Mouse (Mus musculus) liver, postnatal 0 days (tissue): ENCODE data around the gene Grap. TPM values are rescaled to one million over a fixed set of nuclear protein-coding genes. Genes with fewer than 3 reads are reported as not detected.
A peak's percentile ranks its signal among the peaks of the same experiment; 100 is the strongest.

Source experiments
- ATAC-seq: fragments of 200-750 bp; cut with Nextera tagmentation; 2 replicates; pipeline ENCODE4 v1.8.0; 2017; ENCODE audit warnings: mild to moderate bottlenecking, moderate library complexity
- DNase-seq: peaks from one replicate; pipeline ENCODE4 v3.0.0-alpha.2; 2016
- H3K27ac ChIP-seq: fragments of 300-500 bp; sonication (generic); 2 replicates; pipeline ENCODE4 v1.5.1; 2014; ENCODE audit warnings: antibody characterized with exemption, moderate library complexity, mild to moderate bottlenecking, low read depth
- H3K27me3 ChIP-seq: fragments of 300-500 bp; sonication (generic); 2 replicates; pipeline ENCODE4 v1.6.1; 2014; ENCODE audit warnings: low read length, control low read depth, mixed read lengths; ENCODE audit not compliant: insufficient read depth
- H3K36me3 ChIP-seq: fragments of 300-500 bp; sonication (generic); replicated peaks from 2 replicates; pipeline ENCODE4 v1.6.1; 2014; ENCODE audit warnings: mild to moderate bottlenecking, control low read depth, low read length, moderate library complexity, mixed read lengths; ENCODE audit not compliant: insufficient read depth
- H3K4me1 ChIP-seq: fragments of 300-500 bp; sonication (generic); 2 replicates; pipeline ENCODE4 v1.6.1; 2014; ENCODE audit warnings: antibody characterized with exemption, mild to moderate bottlenecking, control low read depth; ENCODE audit not compliant: insufficient read depth
- H3K4me2 ChIP-seq: fragments of 300-500 bp; sonication (generic); 2 replicates; pipeline ENCODE4 v1.6.1; 2014; ENCODE audit warnings: low read depth, mild to moderate bottlenecking, low read length, moderate library complexity, mixed read lengths
- H3K4me3 ChIP-seq: fragments of 300-500 bp; sonication (generic); 2 replicates; pipeline ENCODE4 v1.5.1; 2014; ENCODE audit warnings: low read depth, low read length
- H3K9ac ChIP-seq: fragments of 300-500 bp; sonication (generic); replicated peaks from 2 replicates; pipeline ENCODE4 v1.6.1; 2014; ENCODE audit warnings: mild to moderate bottlenecking, moderate library complexity
- H3K9me3 ChIP-seq: fragments of 300-500 bp; sonication (generic); 2 replicates; pipeline ENCODE4 v1.6.1; 2016; ENCODE audit warnings: mild to moderate bottlenecking, control low read depth, low read length, mixed read lengths
- CTCF ChIP-seq: sonication (generic); IDR thresholded peaks from 2 replicates; pipeline ENCODE4 v1.5.1; 2016; ENCODE audit warnings: antibody characterized with exemption, low read depth
- EP300 ChIP-seq: IDR thresholded peaks from 2 replicates; pipeline ENCODE4 v1.6.1; 2016; ENCODE audit warnings: antibody characterized with exemption, low read depth, mild to moderate bottlenecking
- WGBS: fragments of 180-500 bp; shearing (Covaris S2); extraction: QIAGEN DNeasy Blood & Tissue Kit; methylation state at CpG from one replicate; pipeline ENCODE4 v1.1.7; 2014; ENCODE audit not compliant: insufficient replicate concordance; 5-methylcytosine and 5-hydroxymethylcytosine counted together
- polyA plus RNA-seq: library from polyadenylated mRNA; unstranded; fragments of >200 nt; fragmentation: Nextera tagmentation; extraction: Ambion mirVana; gene quantifications from 2 replicates; pipeline ENCODE4 v1.2.1, GENCODE M21; 2015

Grap gene
- polyA plus RNA-seq, 1 experiment from 2014 or later, result 6.7 TPM

GRCm38 (mm10) chr11:61713157-61713855 is 60.2 kb downstream of the Grap start:
- Histone ChIP-seq H3K9me3 (no peaks in the 10 kb centered on the region), H3K4me1 (no peaks in the 10 kb centered on the region), H3K9ac (no peak overlapping the region), H3K4me2 (no peak overlapping the region), H3K4me3 (no peak overlapping the region), H3K27ac (no peak overlapping the region), H3K36me3 (no peaks in the 10 kb centered on the region), H3K27me3 (no peaks in the 10 kb centered on the region)
- no peak for DNase-seq
- TF ChIP-seq CTCF (no peak), EP300 (no peak)
- no peak for ATAC-seq
- 64% methylated on average over 15 of the region's 15 CpGs for WGBS

GRCm38 (mm10) chr11:61714346-61715117 is 61.5 kb downstream of the Grap start:
- H3K4me1 ChIP-seq, result no peaks in the 10 kb centered on the region
- ATAC-seq (peak; percentile 87), DNase-seq (peak; percentile 75)
- no peaks in the 10 kb centered on the region for H3K27me3 ChIP-seq
- H3K4me2 ChIP-seq, result no peak overlapping the region
- H3K36me3 ChIP-seq, result no peaks in the 10 kb centered on the region
- H3K27ac ChIP-seq, result no peak overlapping the region
- no peak overlapping the region for H3K4me3 ChIP-seq
- TF ChIP-seq EP300 (no peak), CTCF (peak; percentile 97)
- 33% methylated on average over 11 of the region's 11 CpGs for WGBS
- H3K9me3 ChIP-seq, result no peaks in the 10 kb centered on the region
- no peak overlapping the region for H3K9ac ChIP-seq

- no peak overlapping the region for H3K4me3 ChIP-seq
- WGBS, result 57% methylated on average over 6 of the region's 6 CpGs
- H3K9me3 ChIP-seq, result no peaks in the 10 kb centered on the region
- ATAC-seq, result peak; percentile 28; the same call in 1 of the 2 replicates
- no peaks in the 10 kb centered on the region for H3K4me1 ChIP-seq
- no peak overlapping the region for H3K9ac ChIP-seq
- no peaks in the 10 kb centered on the region for H3K27me3 ChIP-seq
- H3K27ac ChIP-seq, result no peak overlapping the region
- TF ChIP-seq CTCF (no peak), EP300 (no peak)
- no peak for DNase-seq
- no peak overlapping the region for H3K4me2 ChIP-seq
- no peaks in the 10 kb centered on the region for H3K36me3 ChIP-seq
Observed at GRCm38 (mm10) chr11:61715130-61715529, 62.1 kb downstream of the Grap start.

DNA sequence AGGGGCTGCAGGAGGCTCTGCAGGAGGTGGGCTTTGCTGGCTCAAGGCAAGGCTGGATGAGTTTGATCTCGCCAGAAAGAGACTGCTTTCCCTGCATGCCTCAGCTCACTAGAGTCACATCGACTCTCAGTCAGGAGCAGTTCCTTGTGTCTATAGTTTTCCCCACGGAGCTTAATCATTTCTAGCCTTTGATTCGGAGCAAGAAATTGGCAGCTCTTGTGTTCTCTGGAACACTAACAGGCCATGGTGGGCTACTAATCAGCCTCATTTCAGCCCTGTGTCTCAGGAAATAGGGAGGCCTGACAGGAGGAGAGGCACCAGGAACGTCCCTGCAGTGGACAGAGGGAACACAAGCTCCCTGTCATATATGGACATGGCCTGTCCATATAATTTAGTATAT is 64.9 kb downstream of the Grap start:
- Histone ChIP-seq H3K9ac (no peak overlapping the region), H3K36me3 (no peaks in the 10 kb centered on the region), H3K4me2 (no peak overlapping the region), H3K4me1 (no peaks in the 10 kb centered on the region), H3K27me3 (no peaks in the 10 kb centered on the region), H3K4me3 (no peak overlapping the region), H3K27ac (no peak overlapping the region), H3K9me3 (no peaks in the 10 kb centered on the region)
- no peak for DNase-seq
- 73% methylated on average over 5 of the region's 5 CpGs for WGBS
- no peak for TF ChIP-seq CTCF
- no peak for TF ChIP-seq EP300
- no peak for ATAC-seq

GRCm38 (mm10) chr11:61719387-61719786 is 66.3 kb downstream of the Grap start:
- H3K27ac ChIP-seq, result no peak overlapping the region
- no peaks in the 10 kb centered on the region for H3K36me3 ChIP-seq
- TF ChIP-seq EP300 (no peak), CTCF (no peak)
- H3K27me3 ChIP-seq, result no peaks in the 10 kb centered on the region
- H3K4me2 ChIP-seq, result no peak overlapping the region
- H3K4me3 ChIP-seq, result no peak overlapping the region
- ATAC-seq (no peak), DNase-seq (no peak)
- no peak overlapping the region for H3K9ac ChIP-seq
- no peaks in the 10 kb centered on the region for H3K4me1 ChIP-seq
- 53% methylated on average over 3 of the region's 3 CpGs for WGBS
- no peaks in the 10 kb centered on the region for H3K9me3 ChIP-seq

DNA sequence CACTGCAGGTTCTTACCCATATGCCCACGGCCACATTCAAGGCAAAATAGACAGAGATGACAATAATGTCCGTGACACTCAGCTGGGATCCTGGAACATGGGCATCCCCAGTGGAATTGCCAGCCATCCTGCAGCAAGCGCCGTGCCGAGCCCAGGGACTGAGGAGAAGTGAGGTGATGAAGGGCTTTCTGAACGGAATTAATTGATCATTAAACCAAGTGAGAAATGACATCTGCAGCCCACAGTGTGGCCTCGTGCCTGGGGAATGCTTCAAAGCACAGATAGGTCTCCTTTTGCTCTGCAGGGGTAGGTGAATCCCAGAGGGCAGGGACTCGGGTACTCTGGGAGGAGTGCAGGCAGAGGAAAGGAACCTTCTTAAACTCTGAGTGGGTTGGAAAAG is 66.8 kb downstream of the Grap start:
- TF ChIP-seq EP300, result no peak
- TF ChIP-seq CTCF, result no peak
- Histone ChIP-seq H3K27me3 (no peaks in the 10 kb centered on the region), H3K27ac (no peak overlapping the region), H3K36me3 (no peaks in the 10 kb centered on the region), H3K4me1 (no peaks in the 10 kb centered on the region), H3K4me3 (no peak overlapping the region), H3K9ac (no peak overlapping the region), H3K9me3 (no peaks in the 10 kb centered on the region), H3K4me2 (no peak overlapping the region)
- WGBS, result 69% methylated on average over 8 of the region's 8 CpGs
- DNase-seq, result no peak
- ATAC-seq, result no peak
